Mouse (Mus musculus) macrophage (primary cell): ENCODE data around the gene Napa. TPM values are rescaled to one million over a fixed set of nuclear protein-coding genes. Genes with fewer than 3 reads are reported as not detected.

ENCODE experiments used
- H3K27ac ChIP-seq: fragments of 350-480 bp; formaldehyde crosslinking; 2 replicates; pipeline ENCODE4 v1.9.0; 2021
- H3K36me3 ChIP-seq: fragments of 350-480 bp; formaldehyde crosslinking; 2 replicates; pipeline ENCODE4 v1.9.0; 2021; ENCODE audit errors: inconsistent target
- H3K4me3 ChIP-seq: fragments of 350-480 bp; formaldehyde crosslinking; 2 replicates; pipeline ENCODE4 v1.9.0; 2021; ENCODE audit errors: inconsistent target
- H3K79me2 ChIP-seq: fragments of 350-480 bp; formaldehyde crosslinking; 2 replicates; pipeline ENCODE4 v1.9.0; 2021; ENCODE audit errors: inconsistent target
- WGBS: methylation state at CpG from one replicate; pipeline ENCODE4 v1.1.7; 2026; ENCODE audit warnings: inconsistent platforms; ENCODE audit not compliant: missing documents; 5-methylcytosine and 5-hydroxymethylcytosine counted together
- polyA plus RNA-seq: library from polyadenylated mRNA; stranded (reverse); fragments of 250-400 nt; gene quantifications from 3 replicates; pipeline ENCODE4 v1.2.4, GENCODE M21; 2018; ENCODE audit warnings: inconsistent platforms

Napa gene
- polyA plus RNA-seq, 1 experiment from 2014 or later, result 85.4 TPM

GRCm38 (mm10) chr7:16133691-16134090, 35.4 kb downstream of the Napa start:
- no peaks in the 10 kb centered on the region for H3K36me3 ChIP-seq
- 91% methylated on average over 9 of the region's 9 CpGs for WGBS

DNA sequence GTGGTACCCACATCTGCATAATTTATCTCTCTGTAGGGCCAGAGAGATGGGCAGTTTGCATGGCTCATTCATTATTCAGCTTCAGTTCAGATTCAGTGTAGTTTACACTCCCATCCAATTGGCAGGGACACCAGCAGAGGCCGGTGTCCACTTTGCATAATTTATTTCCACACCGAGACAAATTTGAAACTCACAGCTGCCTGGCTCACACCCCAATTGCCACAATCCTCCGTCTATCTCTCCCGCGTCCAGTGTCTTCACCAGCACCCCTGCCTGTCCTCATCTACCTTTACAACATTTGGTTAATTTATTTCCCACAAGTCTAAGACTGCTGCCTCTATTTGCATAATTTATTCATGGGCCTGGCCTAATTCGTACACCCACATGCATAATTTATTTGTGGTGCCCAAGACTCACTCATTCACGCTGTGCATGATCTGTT, 36.7 kb downstream of the Napa start:
- Histone ChIP-seq H3K36me3 (no peaks in the 10 kb centered on the region), H3K4me3 (no peak overlapping the region), H3K27ac (no peak overlapping the region), H3K79me2 (no peaks in the 10 kb centered on the region)
- WGBS, result 68% methylated on average over 7 of the region's 7 CpGs

More at GRCm38 (mm10) chr7:16133691-16134090, 35.4 kb downstream of the Napa start:
- Histone ChIP-seq H3K27ac (no peak overlapping the region), H3K79me2 (no peaks in the 10 kb centered on the region), H3K4me3 (no peak overlapping the region)

DNA sequence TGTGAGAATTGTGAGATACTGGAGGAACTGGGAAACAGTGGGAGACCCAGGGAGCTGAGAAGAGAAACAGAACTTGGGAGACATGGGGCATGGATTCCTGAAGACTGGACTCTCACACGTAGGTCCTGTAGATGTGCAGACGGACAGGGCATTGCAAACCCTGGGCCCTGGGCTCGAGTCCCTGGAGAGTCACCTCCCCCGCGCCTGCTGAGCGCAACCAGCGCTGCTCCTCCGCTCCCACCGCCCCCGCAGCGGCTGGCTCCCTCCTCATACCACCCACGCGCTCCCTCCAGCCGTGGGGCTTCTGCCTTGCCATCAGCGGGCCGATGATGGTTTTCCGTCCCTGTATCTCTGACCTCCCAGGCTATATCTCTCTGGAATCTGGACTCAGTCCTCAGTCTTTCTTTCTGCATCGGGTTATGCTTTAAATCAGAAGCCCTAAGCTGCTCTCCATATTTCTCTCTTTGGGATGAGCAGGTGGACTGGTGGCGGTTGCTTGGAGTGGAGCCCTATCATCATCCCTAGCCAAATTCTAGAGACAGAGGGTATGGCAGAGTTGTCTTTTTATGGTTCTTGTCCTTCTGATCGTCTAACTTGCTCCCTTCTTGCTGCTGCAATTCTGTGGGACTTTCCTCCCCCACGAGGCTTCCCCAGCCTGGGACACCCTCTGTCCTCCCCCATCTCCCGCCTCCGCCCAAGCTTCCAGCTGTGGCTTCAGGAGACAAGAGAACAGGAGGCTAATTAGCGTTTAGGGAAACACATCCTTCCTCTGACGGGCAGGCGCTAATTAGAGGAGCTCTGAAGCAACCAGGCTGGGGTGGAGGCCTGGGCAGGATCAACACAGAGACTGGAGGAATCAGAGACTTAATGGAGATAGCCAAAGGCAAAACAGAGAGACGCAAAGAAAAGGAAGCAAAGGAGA, 48.5 kb downstream of the Napa start:
- no peaks in the 10 kb centered on the region for H3K79me2 ChIP-seq
- H3K27ac ChIP-seq, result no peak overlapping the region
- no peak overlapping the region for H3K4me3 ChIP-seq
- 31% methylated on average over 22 of the region's 27 CpGs for WGBS
- no peaks in the 10 kb centered on the region for H3K36me3 ChIP-seq

DNA sequence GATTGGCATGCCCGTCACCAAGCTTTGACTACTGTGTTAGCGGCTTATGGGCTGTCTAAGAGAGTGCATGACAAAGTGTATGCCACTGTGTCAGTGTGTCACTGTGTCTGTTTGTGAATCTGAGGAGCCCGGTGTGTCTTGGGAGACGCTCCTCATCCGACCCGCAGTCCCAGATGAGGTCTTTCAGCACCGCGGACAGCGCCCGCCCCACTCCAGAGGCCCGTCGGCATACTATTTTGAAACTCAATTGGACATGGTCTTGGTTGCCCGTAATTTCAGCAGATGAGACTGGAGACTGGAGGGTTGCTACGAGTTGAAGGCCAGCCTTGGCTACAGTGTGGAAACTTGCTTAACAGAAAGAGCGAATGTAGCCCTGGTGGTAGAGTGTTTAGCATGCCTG, 49.4 kb downstream of the Napa start:
- no peaks in the 10 kb centered on the region for H3K79me2 ChIP-seq
- 14% methylated on average over 15 of the region's 15 CpGs for WGBS
- H3K4me3 ChIP-seq, result no peak overlapping the region
- H3K36me3 ChIP-seq, result no peaks in the 10 kb centered on the region
- no peak overlapping the region for H3K27ac ChIP-seq

- whole genome bisulfite sequencing, result 38% methylated on average over 5 of the region's 5 CpGs
- no peak overlapping the region for H3K27ac ChIP-seq
- H3K79me2 ChIP-seq, result no peaks in the 10 kb centered on the region
- no peak overlapping the region for H3K4me3 ChIP-seq
- no peaks in the 10 kb centered on the region for H3K36me3 ChIP-seq
These were observed 51.0 kb downstream of the Napa start for GRCm38 (mm10) chr7:16149241-16149640.

DNA sequence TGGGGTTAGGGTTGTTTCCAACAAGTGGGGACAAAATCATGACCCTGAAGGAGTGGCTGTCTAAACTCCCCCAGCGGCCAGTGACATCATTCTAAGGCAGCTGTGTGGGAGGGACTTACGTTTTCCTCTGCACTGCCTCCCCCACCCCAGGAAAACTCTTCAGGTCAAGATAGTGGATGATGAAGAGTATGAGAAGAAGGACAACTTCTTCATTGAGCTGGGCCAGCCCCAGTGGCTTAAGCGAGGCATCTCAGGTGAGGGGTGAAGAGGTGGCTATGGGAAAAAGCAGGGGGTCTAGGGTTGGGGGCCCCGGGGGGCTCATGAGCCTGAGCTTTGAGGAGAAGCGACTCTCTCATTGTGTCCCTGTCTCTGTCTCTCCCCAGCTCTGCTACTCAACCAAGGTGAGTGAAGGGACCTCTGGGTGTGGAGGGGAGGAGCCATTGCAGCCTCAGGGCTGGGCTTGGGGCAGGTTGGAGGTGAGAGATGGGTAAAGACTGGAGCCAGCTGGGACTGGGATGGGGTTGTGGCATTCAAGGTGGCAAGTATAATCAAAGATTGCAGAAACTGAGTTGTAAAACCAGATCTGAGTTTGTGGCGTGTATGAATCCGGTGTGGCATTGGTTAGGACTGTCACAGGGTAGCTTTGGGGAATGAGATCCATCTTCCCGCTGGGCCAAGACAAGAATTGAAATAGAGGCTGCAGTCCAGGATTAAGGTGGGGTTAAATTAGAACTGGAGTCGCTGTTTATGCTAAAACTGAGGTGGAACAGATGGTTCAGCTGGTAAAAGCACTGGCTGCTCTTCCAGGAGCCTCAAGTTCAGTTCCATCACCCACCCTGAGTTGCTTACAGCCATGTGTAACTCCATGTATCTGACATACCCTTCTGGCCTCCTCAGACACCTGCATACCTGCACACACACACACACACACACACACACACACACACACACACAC, 52.2 kb downstream of the Napa start:
- WGBS, result 74% methylated on average over 9 of the region's 9 CpGs
- Histone ChIP-seq H3K27ac (no peak overlapping the region), H3K79me2 (no peaks in the 10 kb centered on the region), H3K36me3 (no peaks in the 10 kb centered on the region), H3K4me3 (no peak overlapping the region)

DNA sequence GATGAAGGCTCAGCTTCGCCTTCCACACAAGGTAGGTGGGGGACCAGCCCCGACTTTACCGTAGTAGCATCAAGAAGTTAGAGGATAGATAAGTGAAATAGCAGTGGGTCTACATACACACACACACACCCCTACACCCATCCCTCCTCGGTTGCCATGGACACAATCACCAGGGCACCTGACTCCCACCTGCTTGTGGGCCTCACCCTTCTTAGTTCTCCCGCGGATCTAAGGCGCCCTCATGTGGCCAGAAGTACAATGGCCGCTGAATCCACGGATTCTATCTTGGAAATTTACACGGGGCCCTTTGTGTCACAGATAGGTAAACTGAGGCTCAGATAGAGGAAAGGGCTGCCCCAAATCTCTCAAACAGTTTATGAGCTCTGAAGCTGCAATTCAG, 55.3 kb downstream of the Napa start:
- 27% methylated on average over 10 of the region's 10 CpGs for WGBS
- H3K27ac ChIP-seq, result no peak overlapping the region
- H3K4me3 ChIP-seq, result no peak overlapping the region
- H3K36me3 ChIP-seq, result no peaks in the 10 kb centered on the region
- no peaks in the 10 kb centered on the region for H3K79me2 ChIP-seq

- no peak overlapping the region for H3K4me3 ChIP-seq
- 65% methylated on average over 9 of the region's 9 CpGs for WGBS
- no peaks in the 10 kb centered on the region for H3K79me2 ChIP-seq
These were observed 57.0 kb downstream of the Napa start for GRCm38 (mm10) chr7:16155132-16155872.

DNA sequence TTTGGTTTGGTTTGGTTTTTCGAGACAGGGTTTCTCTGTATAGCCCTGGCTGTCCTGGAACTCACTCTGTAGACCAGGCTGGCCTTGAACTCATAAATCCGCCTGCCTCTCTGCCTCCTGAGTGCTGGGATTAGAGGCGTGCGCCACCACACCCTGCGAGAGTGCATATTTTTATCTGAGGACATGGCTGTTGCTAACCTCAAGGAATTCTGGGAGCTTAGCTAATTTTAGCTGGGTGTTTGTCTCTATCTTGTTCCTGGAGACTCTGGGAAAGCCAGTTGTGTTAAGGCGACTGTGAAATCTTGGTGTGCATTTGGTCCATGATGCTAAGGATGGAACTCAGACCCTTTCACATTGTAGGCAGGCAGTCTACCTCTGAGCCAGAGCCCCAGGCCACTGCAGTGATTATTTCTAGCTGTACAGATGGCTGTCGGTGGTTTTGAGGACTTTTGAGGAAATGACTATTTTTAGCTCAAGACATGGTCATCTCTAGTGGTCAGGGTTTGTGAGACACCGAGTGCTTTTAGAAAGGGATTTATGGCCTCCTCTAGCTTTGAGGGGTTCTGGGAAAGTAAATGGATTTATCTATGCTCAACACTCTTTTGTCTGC, 58.0 kb downstream of the Napa start:
- Histone ChIP-seq H3K36me3 (no peaks in the 10 kb centered on the region), H3K4me3 (no peak overlapping the region), H3K79me2 (no peaks in the 10 kb centered on the region), H3K27ac (no peak overlapping the region)
- 60% methylated on average over 8 of the region's 8 CpGs for WGBS

More at GRCm38 (mm10) chr7:16155132-16155872, 57.0 kb downstream of the Napa start:
- no peak overlapping the region for H3K27ac ChIP-seq
- H3K36me3 ChIP-seq, result no peaks in the 10 kb centered on the region

DNA sequence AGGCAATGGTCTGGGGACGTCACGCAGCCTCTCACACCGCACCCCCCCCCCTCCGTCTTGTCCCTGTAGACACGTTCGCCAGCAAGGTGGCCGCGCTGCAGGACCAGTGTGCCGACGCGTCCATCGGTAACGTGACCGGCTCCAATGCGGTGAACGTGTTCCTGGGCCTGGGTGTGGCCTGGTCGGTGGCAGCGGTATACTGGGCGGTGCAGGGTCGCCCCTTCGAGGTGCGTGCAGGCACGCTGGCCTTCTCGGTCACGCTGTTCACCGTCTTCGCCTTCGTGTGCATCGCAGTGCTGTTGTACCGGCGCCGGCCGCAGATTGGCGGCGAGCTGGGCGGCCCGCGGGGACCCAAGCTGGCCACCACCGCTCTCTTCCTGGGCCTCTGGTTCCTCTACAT, 60.5 kb downstream of the Napa start:
- Histone ChIP-seq H3K27ac (no peak overlapping the region), H3K79me2 (no peaks in the 10 kb centered on the region), H3K36me3 (no peaks in the 10 kb centered on the region), H3K4me3 (no peak overlapping the region)
- WGBS, result 17% methylated on average over 30 of the region's 39 CpGs

DNA sequence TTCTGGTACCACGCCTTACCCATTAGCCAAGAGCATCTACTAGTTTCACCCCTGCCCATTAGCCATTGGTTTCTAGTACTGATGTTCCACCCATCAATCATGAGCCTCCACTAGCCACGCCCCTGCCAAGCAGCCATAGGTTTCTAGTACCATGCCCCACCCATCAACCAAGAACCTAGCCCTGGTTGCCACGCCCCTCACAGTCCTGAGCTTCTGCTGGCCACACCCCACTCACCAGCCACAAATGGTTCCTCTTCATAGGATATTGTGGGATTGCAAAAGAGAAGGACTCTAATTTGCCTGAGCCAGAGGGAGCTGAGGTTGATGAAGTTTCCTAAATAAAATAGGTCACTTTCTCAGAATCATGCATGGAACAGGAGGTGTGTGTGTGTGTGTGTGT, 62.4 kb downstream of the Napa start:
- Histone ChIP-seq H3K4me3 (no peak overlapping the region), H3K79me2 (no peaks in the 10 kb centered on the region), H3K36me3 (no peaks in the 10 kb centered on the region), H3K27ac (no peak overlapping the region)
- 63% methylated on average over 3 of the region's 3 CpGs for WGBS

- Histone ChIP-seq H3K4me3 (no peak overlapping the region), H3K79me2 (no peaks in the 10 kb centered on the region), H3K27ac (no peak overlapping the region), H3K36me3 (no peaks in the 10 kb centered on the region)
- 91% methylated on average over 9 of the region's 9 CpGs for WGBS
These were observed 63.0 kb downstream of the Napa start for GRCm38 (mm10) chr7:16161302-16161701.

- WGBS, result 76% methylated on average over 7 of the region's 7 CpGs
- no peaks in the 10 kb centered on the region for H3K79me2 ChIP-seq
- no peak overlapping the region for H3K27ac ChIP-seq
- no peaks in the 10 kb centered on the region for H3K36me3 ChIP-seq
- H3K4me3 ChIP-seq, result no peak overlapping the region
These were observed 63.8 kb downstream of the Napa start for GRCm38 (mm10) chr7:16162036-16162435.
